Mouse (Mus musculus) myocyte (in vitro differentiated cells): ENCODE measurements around the gene Ercc1. TPM values are rescaled to one million over a fixed set of nuclear protein-coding genes. Genes with fewer than 3 reads are reported as not detected.
A peak's percentile ranks its signal among the peaks of the same experiment; 100 is the strongest.

Experiments used
- H3K27me3 ChIP-seq: one replicate; pipeline ENCODE4 v1.6.1; 2011; ENCODE audit not compliant: control insufficient read depth, insufficient read depth, insufficient read length
- H3K36me3 ChIP-seq: one replicate; pipeline ENCODE4 v1.6.1; 2011; ENCODE audit not compliant: control insufficient read depth, insufficient read depth
- H3K4me2 ChIP-seq: one replicate; pipeline ENCODE4 v1.6.1; 2011; ENCODE audit warnings: low read depth, control low read depth
- H3K4me3 ChIP-seq: one replicate; pipeline ENCODE4 v1.5.1; 2011; ENCODE audit warnings: mild to moderate bottlenecking, control low read depth, moderate library complexity
- H3K79me2 ChIP-seq: one replicate; pipeline ENCODE4 v1.6.1; 2011; ENCODE audit not compliant: control insufficient read depth, insufficient read depth
- H3ac ChIP-seq: one replicate; pipeline ENCODE4 v1.6.1; 2011; ENCODE audit not compliant: control insufficient read depth, insufficient read length
- CEBPB ChIP-seq: IDR thresholded peaks from 2 replicates; pipeline ENCODE4 v1.6.1; 2011; ENCODE audit warnings: mild to moderate bottlenecking, moderate library complexity; ENCODE audit not compliant: poor library complexity, insufficient read depth, severe bottlenecking
- E2F4 ChIP-seq: IDR thresholded peaks from one replicate; pipeline ENCODE4 v1.6.1; 2011; ENCODE audit warnings: mild to moderate bottlenecking, control low read depth, moderate library complexity; ENCODE audit not compliant: insufficient read depth
- MAX ChIP-seq: IDR thresholded peaks from one replicate; pipeline ENCODE4 v1.6.1; 2011; ENCODE audit warnings: low read depth, mild to moderate bottlenecking, control low read depth
- MYOD1 ChIP-seq, 3 experiments: IDR thresholded peaks; one replicate each; pipeline ENCODE4 v1.6.1; 2011; ENCODE audit warnings: control low read depth in 2 of 3, low read depth in 2 of 3, mild to moderate bottlenecking in 2 of 3, moderate library complexity in 1 of 3; ENCODE audit not compliant: insufficient read length in 2 of 3, control insufficient read depth in 1 of 3
- MYOG ChIP-seq, 3 experiments: IDR thresholded peaks; one replicate each; pipeline ENCODE4 v1.6.1; 2011; ENCODE audit warnings: control low read depth in 2 of 3, low read depth in 2 of 3, mild to moderate bottlenecking in 2 of 3; ENCODE audit not compliant: insufficient read length in 2 of 3, control insufficient read depth in 1 of 3, insufficient read depth in 1 of 3
- POLR2A ChIP-seq: IDR thresholded peaks from one replicate; pipeline ENCODE4 v1.6.1; 2011; ENCODE audit warnings: low read depth, mild to moderate bottlenecking, control low read depth, moderate library complexity; ENCODE audit not compliant: insufficient read length
- POLR2AphosphoS2 ChIP-seq: IDR thresholded peaks from one replicate; pipeline ENCODE4 v1.6.1; 2011; ENCODE audit warnings: low read depth, control low read depth; ENCODE audit not compliant: insufficient read length
- REST ChIP-seq: IDR thresholded peaks from one replicate; pipeline ENCODE4 v1.6.1; 2011; ENCODE audit warnings: mild to moderate bottlenecking, control low read depth, moderate library complexity; ENCODE audit not compliant: insufficient read depth, insufficient read length
- SRF ChIP-seq: IDR thresholded peaks from one replicate; pipeline ENCODE4 v1.6.1; 2011; ENCODE audit warnings: low read depth; ENCODE audit not compliant: control insufficient read depth, insufficient read length
- TCF12 ChIP-seq: IDR thresholded peaks from one replicate; pipeline ENCODE4 v1.6.1; 2011; ENCODE audit warnings: mild to moderate bottlenecking, control low read depth; ENCODE audit not compliant: poor library complexity, insufficient read depth, severe bottlenecking
- TCF3 ChIP-seq: IDR thresholded peaks from one replicate; pipeline ENCODE4 v1.6.1; 2011; ENCODE audit warnings: low read depth, control low read depth; ENCODE audit not compliant: insufficient read length
- USF1 ChIP-seq: IDR thresholded peaks from one replicate; pipeline ENCODE4 v1.6.1; 2011; ENCODE audit warnings: low read depth, mild to moderate bottlenecking, control low read depth, moderate library complexity
- polyA plus RNA-seq: library from polyadenylated mRNA; unstranded; fragments of >200 nt; fragmentation: generic; extraction: Trizol; gene quantifications from one replicate; pipeline ENCODE4 v1.2.1, GENCODE M21; 2012; ENCODE audit warnings: missing spikeins

The Ercc1 gene
- polyA plus RNA-seq, 1 experiment: 83.1 TPM

DNA sequence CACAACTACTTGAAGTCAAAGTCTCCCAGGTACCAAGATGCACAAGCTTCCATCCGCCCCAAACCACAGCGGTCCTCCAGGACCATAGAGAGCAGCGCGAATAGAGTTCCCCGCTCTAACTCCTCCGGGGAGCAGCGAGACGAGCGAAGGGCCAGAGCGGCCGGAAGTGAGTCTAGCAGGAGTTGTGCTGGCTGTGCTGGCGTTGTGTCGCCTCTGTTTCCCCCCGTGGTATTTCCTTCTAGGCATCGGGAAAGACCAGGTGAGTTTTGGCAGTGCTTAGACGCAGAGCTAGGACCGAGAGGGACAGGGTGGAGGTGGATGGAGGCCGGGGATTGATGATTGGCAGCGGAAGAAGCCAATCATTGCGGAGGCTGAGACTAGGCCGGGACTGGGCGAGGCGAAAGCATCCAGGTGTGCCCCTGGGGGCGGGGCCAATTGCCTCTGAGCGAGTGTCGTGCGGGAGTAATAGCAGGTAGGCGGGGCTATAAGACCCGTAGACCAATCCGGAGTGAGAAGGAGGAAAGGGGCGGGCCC lies 427 bp downstream of the Ercc1 start:
- H3K4me3 ChIP-seq: peak overlapping the region; percentile 73
- H3K36me3 ChIP-seq: peaks cover 6% of the 10 kb centered on the region
- TF ChIP-seq POLR2AphosphoS2 (peak; percentile 38), TCF12 (no peak), POLR2A (peak; percentile 43), SRF (no peak), MAX (no peak)
- H3ac ChIP-seq: no peak overlapping the region
- H3K79me2 ChIP-seq: no peaks in the 10 kb centered on the region
- peak overlapping the region; percentile 77 for H3K4me2 ChIP-seq
- H3K27me3 ChIP-seq: no peaks in the 10 kb centered on the region

DNA sequence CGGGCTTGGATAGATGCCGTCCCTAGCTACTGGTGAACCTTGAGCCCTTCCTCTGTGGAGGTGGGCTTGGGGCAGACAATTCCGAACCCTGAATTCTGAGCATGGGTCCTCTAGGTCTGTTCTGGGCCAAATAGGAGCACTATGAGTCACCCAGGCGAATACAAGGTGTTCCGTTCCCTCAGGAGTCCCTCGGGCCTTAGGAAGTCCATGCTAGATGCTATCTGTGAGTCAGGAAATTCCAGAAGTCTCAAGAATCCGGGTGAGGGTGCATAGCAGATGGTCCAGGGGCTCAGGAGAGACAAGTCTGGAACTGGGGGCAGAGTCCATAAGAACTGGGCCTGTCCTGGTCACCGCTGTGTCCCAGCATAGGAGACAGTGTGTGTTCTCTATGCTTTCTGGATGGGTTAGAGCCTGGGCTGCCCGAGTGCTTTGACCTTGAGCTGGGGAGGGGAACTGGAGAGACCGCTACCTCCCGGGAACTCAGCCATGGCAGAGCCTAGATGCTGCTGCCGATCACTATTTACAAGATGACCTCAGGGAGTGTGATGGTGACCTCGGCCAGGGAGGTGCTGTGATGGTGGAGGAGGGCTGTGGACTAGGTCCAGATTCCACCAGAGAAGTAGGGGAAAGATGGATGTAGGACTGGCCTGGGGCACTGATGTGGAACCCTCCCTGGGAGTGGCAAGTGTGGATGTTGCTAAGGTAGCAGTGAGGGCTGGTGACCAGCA lies 4.8 kb downstream of the Ercc1 start:
- TF ChIP-seq E2F4 (no peak), MYOG (IDR thresholded peaks at IDR 0.05; ENCODE audit: control insufficient read depth in 1 of 3, insufficient read depth in 1 of 3, insufficient read length in 2 of 3, low read depth in 2 of 3) (no peak), REST (no peak), USF1 (no peak), MYOD1 (IDR thresholded peaks at IDR 0.05; ENCODE audit: control insufficient read depth in 1 of 3, insufficient read length in 2 of 3, low read depth in 2 of 3) (no peak), SRF (no peak), MAX (no peak), POLR2A (no peak), CEBPB (no peak), POLR2AphosphoS2 (no peak), TCF12 (no peak), TCF3 (no peak)
- Histone ChIP-seq H3K36me3 (peaks cover 6% of the 10 kb centered on the region), H3K4me3 (no peak overlapping the region)

DNA sequence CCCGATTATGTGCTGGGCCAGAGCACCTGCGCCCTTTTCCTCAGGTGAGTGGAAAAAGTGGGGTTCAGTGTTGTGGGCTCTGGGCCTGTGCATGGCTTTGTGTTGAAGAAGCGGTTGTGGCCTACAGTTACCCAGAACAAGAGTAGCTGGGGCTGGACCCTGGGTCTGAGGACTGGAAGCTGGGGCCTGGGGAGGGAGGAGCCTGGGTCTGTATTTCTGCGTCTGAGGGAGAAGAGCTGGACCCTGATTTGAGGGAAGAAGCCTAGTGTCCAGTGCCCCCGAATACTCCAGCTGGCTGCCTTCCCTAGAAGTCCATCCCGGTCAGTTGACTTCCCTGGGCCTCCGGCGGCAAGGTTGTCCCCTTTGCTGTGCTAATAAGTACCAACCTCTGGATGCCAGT lies 5.6 kb downstream of the Ercc1 start:
- no peak for TF ChIP-seq USF1
- no peak for TF ChIP-seq SRF
- Histone ChIP-seq H3ac (no peak overlapping the region), H3K4me2 (no peak overlapping the region), H3K79me2 (no peaks in the 10 kb centered on the region), H3K4me3 (no peak overlapping the region), H3K36me3 (peaks cover 6% of the 10 kb centered on the region), H3K27me3 (no peaks in the 10 kb centered on the region)

More for the DNA sequence above, 4.8 kb downstream of the Ercc1 start:
- Histone ChIP-seq H3K27me3 (no peaks in the 10 kb centered on the region), H3ac (no peak overlapping the region), H3K79me2 (no peaks in the 10 kb centered on the region), H3K4me2 (no peak overlapping the region)

DNA sequence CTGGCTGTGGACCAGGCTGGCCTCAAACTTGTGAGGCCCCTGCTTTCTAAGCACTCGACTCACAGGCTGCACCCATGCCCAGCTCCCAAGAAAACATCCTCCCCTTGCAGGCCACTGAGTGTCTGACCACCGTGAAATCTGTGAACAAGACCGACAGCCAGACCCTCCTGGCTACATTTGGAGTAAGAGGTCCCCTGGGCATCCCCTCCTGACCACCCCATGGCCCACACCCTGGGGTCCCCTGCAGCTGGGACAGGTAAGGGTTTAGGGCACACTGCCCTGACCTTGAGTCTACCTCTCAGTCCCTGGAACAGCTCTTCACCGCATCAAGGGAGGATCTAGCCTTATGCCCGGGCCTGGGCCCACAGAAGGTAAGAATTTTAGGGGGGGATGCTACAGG lies 10.4 kb downstream of the Ercc1 start:
- H3ac ChIP-seq: no peak overlapping the region
- H3K36me3 ChIP-seq: no peaks in the 10 kb centered on the region
- TF ChIP-seq MAX (no peak), POLR2A (no peak), USF1 (no peak), REST (no peak), TCF3 (no peak)
- H3K27me3 ChIP-seq: no peaks in the 10 kb centered on the region
- H3K4me3 ChIP-seq: no peak overlapping the region
- peaks cover 10% of the 10 kb centered on the region for H3K79me2 ChIP-seq
- H3K4me2 ChIP-seq: no peak overlapping the region

DNA sequence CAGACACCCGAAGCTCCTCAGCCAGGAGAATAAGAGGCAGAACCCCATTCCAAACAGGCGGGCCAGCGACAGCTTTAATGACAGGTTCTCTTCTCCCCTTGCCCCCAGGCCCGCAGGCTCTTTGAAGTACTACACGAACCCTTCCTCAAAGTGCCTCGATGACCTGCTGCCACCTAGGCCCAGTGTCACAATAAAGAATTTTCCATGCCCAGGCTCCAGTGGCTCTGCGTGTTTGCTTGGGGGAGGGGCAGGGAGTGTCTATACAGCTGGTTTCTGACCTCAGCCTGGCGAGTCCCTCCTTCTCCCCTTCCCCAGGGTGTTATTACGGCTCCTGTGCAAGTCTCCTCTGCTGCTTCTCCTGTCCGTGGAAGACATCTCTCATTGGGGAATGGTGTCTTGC lies 11.7 kb downstream of the Ercc1 start:
- H3K4me3 ChIP-seq: no peak overlapping the region
- no peak overlapping the region for H3ac ChIP-seq
- no peaks in the 10 kb centered on the region for H3K27me3 ChIP-seq
- H3K36me3 ChIP-seq: no peaks in the 10 kb centered on the region
- peaks cover 12% of the 10 kb centered on the region for H3K79me2 ChIP-seq
- H3K4me2 ChIP-seq: no peak overlapping the region
- TF ChIP-seq SRF (no peak), POLR2AphosphoS2 (no peak), CEBPB (no peak), MYOG (IDR thresholded peaks at IDR 0.05; ENCODE audit: control insufficient read depth in 1 of 3, insufficient read depth in 1 of 3, insufficient read length in 2 of 3, low read depth in 2 of 3) (no peak), TCF3 (no peak), POLR2A (no peak), REST (no peak), E2F4 (no peak), USF1 (no peak), MYOD1 (IDR thresholded peaks at IDR 0.05; ENCODE audit: control insufficient read depth in 1 of 3, insufficient read length in 2 of 3, low read depth in 2 of 3) (no peak), MAX (no peak), TCF12 (no peak)
